Mouse (Mus musculus) limb, embryonic 11.5 days (tissue): ENCODE results near the gene Per2. TPM values are rescaled to one million over a fixed set of nuclear protein-coding genes. Genes with fewer than 3 reads are reported as not detected.

Source experiments
- ATAC-seq: fragments of 200-750 bp; cut with Nextera tagmentation; 2 replicates; pipeline ENCODE4 v1.8.0; 2017; ENCODE audit warnings: low read depth; ENCODE audit not compliant: insufficient number of reproducible peaks, low FRiP score, low TSS enrichment
- DNase-seq: peaks from one replicate; pipeline ENCODE4 v3.0.0-alpha.2; 2015; ENCODE audit warnings: low spot score
- H3K27ac ChIP-seq: fragments of 300-500 bp; sonication (generic); replicated peaks from 2 replicates; pipeline ENCODE4 v1.5.1; 2014; ENCODE audit warnings: low read depth, mild to moderate bottlenecking, low read length
- H3K27me3 ChIP-seq: fragments of 300-500 bp; sonication (generic); 2 replicates; pipeline ENCODE4 v1.6.1; 2014; ENCODE audit warnings: mild to moderate bottlenecking, low read length, mixed read lengths; ENCODE audit not compliant: control insufficient read depth, insufficient read depth
- H3K36me3 ChIP-seq: fragments of 300-500 bp; sonication (generic); 2 replicates; pipeline ENCODE4 v1.6.1; 2014; ENCODE audit warnings: mild to moderate bottlenecking, low read length, moderate library complexity, mixed read lengths; ENCODE audit not compliant: control insufficient read depth, insufficient read depth
- H3K4me1 ChIP-seq: fragments of 300-500 bp; sonication (generic); 2 replicates; pipeline ENCODE4 v1.6.1; 2014; ENCODE audit warnings: low read length, mixed read lengths; ENCODE audit not compliant: control insufficient read depth, insufficient read depth
- H3K4me2 ChIP-seq: fragments of 300-500 bp; sonication (generic); 2 replicates; pipeline ENCODE4 v1.6.1; 2014; ENCODE audit warnings: low read depth, mild to moderate bottlenecking, moderate library complexity; ENCODE audit not compliant: severe bottlenecking
- H3K4me3 ChIP-seq: fragments of 300-500 bp; sonication (generic); 2 replicates; pipeline ENCODE4 v1.5.1; 2014; ENCODE audit warnings: low read depth, low read length
- H3K9ac ChIP-seq: fragments of 300-500 bp; sonication (generic); 2 replicates; pipeline ENCODE4 v1.6.1; 2014; ENCODE audit warnings: mild to moderate bottlenecking, low read length
- H3K9me3 ChIP-seq: fragments of 300-500 bp; sonication (generic); 2 replicates; pipeline ENCODE4 v1.6.1; 2016; ENCODE audit warnings: low read length; ENCODE audit not compliant: control insufficient read depth
- WGBS: fragments of 180-500 bp; shearing (Covaris S2); extraction: QIAGEN DNeasy Blood & Tissue Kit; methylation state at CpG from one replicate; pipeline ENCODE4 v1.1.7; 2014; 5-methylcytosine and 5-hydroxymethylcytosine counted together
- polyA plus RNA-seq: library from polyadenylated mRNA; unstranded; fragments of >200 nt; fragmentation: Nextera tagmentation; extraction: Ambion mirVana; gene quantifications from 2 replicates; pipeline ENCODE4 v1.2.1, GENCODE M21; 2014

Gene Per2
- polyA plus RNA-seq, 1 experiment from 2014 or later, result 1.4 TPM

- no peak for ATAC-seq
- H3K9ac ChIP-seq, result no peak overlapping the region
- WGBS, result 88% methylated on average over 6 of the region's 6 CpGs
These were observed 22.6 kb downstream of the Per2 start for GRCm38 (mm10) chr1:91436380-91437082.

GRCm38 (mm10) chr1:91435606-91436130 lies 23.5 kb downstream of the Per2 start:
- Histone ChIP-seq H3K27ac (no peak overlapping the region), H3K9me3 (no peaks in the 10 kb centered on the region), H3K27me3 (no peaks in the 10 kb centered on the region), H3K4me2 (no peak overlapping the region), H3K36me3 (no peaks in the 10 kb centered on the region), H3K4me1 (no peaks in the 10 kb centered on the region), H3K4me3 (no peak overlapping the region), H3K9ac (no peak overlapping the region)
- ATAC-seq (no peak), DNase-seq (no peak)
- WGBS, result 90% methylated on average over 13 of the region's 13 CpGs

More at GRCm38 (mm10) chr1:91436380-91437082, 22.6 kb downstream of the Per2 start:
- Histone ChIP-seq H3K9me3 (no peaks in the 10 kb centered on the region), H3K36me3 (no peaks in the 10 kb centered on the region), H3K4me1 (no peaks in the 10 kb centered on the region), H3K27me3 (no peaks in the 10 kb centered on the region), H3K27ac (no peak overlapping the region), H3K4me2 (no peak overlapping the region), H3K4me3 (no peak overlapping the region)
- DNase-seq, result no peak

DNA sequence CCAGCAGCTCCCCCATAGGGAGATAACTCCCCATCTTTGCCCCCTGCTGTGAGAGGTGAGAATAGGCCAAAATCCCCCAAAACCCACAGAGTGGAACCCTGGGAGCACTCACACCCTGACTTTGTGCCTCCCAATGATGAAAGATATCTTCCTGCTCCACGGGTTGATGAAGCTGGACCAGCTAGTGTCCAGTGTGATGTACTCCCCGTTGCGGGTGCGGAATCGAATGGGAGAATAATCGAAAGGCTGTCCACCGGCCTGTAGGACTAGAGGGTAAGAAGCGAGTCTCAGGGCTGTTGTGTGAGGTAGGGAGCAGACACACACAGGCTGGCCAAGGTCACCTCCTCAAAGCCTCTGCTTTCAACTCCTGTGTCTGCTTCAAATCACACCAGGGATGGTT lies 24.2 kb downstream of the Per2 start:
- Histone ChIP-seq H3K9ac (no peak overlapping the region), H3K4me3 (no peak overlapping the region), H3K27me3 (no peaks in the 10 kb centered on the region), H3K9me3 (no peaks in the 10 kb centered on the region), H3K4me1 (no peaks in the 10 kb centered on the region), H3K4me2 (no peak overlapping the region), H3K27ac (no peak overlapping the region), H3K36me3 (no peaks in the 10 kb centered on the region)
- WGBS, result 95% methylated on average over 8 of the region's 8 CpGs
- DNase-seq, result no peak
- ATAC-seq, result no peak

DNA sequence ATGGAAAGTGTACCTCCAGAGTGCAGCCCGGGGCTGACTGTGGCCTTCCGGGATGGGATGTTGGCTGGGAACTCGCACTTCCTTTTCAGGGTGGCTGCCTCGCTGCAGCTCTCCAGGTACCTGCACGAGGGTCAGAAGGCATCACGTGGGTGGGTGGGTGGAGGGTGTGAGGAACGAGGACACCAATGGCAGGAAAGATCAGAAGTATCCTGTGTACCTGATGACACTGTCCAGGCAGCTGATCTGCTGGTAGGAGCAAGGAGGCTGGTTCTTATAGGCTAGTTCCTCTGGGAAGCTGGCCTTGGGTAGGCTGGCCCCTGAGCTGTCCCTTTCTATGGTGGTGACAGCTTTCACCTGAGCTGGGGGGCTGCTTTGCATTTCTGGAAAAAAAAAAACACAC lies 28.4 kb downstream of the Per2 start:
- no peaks in the 10 kb centered on the region; the same call in 1 of the 2 replicates for H3K36me3 ChIP-seq
- 83% methylated on average over 7 of the region's 7 CpGs for WGBS
- H3K27ac ChIP-seq, result no peak overlapping the region
- H3K4me1 ChIP-seq, result no peaks in the 10 kb centered on the region
- H3K9ac ChIP-seq, result no peak overlapping the region
- DNase-seq, result no peak
- no peaks in the 10 kb centered on the region for H3K9me3 ChIP-seq
- H3K4me2 ChIP-seq, result no peak overlapping the region
- H3K27me3 ChIP-seq, result no peaks in the 10 kb centered on the region
- no peak for ATAC-seq
- H3K4me3 ChIP-seq, result no peak overlapping the region

DNA sequence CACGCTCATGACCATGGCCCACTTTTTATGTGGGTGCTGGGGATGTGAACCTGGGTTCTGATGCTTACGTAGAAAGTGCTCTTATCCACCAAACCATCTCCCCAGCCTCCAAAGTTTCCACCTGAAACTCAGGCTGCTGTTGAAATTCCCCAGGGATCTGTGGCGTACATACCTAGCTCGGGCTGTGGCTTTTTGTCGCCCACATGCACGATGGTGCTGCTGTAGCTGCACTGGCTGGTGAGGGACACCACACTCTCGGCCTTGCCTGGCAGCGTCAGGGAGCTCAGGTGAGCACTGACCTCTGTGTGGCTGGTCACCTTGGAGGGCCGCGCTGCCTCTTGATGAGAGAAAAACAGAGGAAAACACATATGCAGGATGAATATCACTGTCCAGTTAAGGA lies 29.9 kb downstream of the Per2 start:
- Histone ChIP-seq H3K9me3 (no peaks in the 10 kb centered on the region), H3K9ac (no peak overlapping the region), H3K4me2 (no peak overlapping the region), H3K36me3 (no peaks in the 10 kb centered on the region; the same call in 1 of the 2 replicates), H3K4me3 (no peak overlapping the region), H3K27ac (no peak overlapping the region), H3K4me1 (no peaks in the 10 kb centered on the region), H3K27me3 (no peaks in the 10 kb centered on the region)
- no peak for ATAC-seq
- WGBS, result 93% methylated on average over 10 of the region's 10 CpGs
- DNase-seq, result no peak

GRCm38 (mm10) chr1:91428614-91429013 lies 30.5 kb downstream of the Per2 start:
- DNase-seq (peak; percentile 88), ATAC-seq (no peak; the same call in 1 of the 2 replicates)
- no peak overlapping the region for H3K9ac ChIP-seq
- H3K27ac ChIP-seq, result no peak overlapping the region
- H3K4me3 ChIP-seq, result no peak overlapping the region
- 35% methylated on average over 4 of the region's 4 CpGs for WGBS
- H3K4me2 ChIP-seq, result no peak overlapping the region
- H3K27me3 ChIP-seq, result no peaks in the 10 kb centered on the region
- H3K9me3 ChIP-seq, result no peaks in the 10 kb centered on the region
- 0 out of 2 replicates have a peak, but pooled peaks cover 2% of the 10 kb centered on the region for H3K4me1 ChIP-seq
- no peaks in the 10 kb centered on the region; the same call in 1 of the 2 replicates for H3K36me3 ChIP-seq

GRCm38 (mm10) chr1:91426397-91426796 lies 32.7 kb downstream of the Per2 start:
- Histone ChIP-seq H3K4me2 (no peak overlapping the region), H3K9me3 (no peaks in the 10 kb centered on the region), H3K4me3 (no peak overlapping the region), H3K27ac (no peak overlapping the region), H3K27me3 (no peaks in the 10 kb centered on the region), H3K36me3 (no peaks in the 10 kb centered on the region; the same call in 1 of the 2 replicates), H3K9ac (no peak overlapping the region), H3K4me1 (0 out of 2 replicates have a peak, but pooled peaks cover 3% of the 10 kb centered on the region)
- ATAC-seq (no peak), DNase-seq (no peak)
- WGBS, result 83% methylated on average over 9 of the region's 9 CpGs

DNA sequence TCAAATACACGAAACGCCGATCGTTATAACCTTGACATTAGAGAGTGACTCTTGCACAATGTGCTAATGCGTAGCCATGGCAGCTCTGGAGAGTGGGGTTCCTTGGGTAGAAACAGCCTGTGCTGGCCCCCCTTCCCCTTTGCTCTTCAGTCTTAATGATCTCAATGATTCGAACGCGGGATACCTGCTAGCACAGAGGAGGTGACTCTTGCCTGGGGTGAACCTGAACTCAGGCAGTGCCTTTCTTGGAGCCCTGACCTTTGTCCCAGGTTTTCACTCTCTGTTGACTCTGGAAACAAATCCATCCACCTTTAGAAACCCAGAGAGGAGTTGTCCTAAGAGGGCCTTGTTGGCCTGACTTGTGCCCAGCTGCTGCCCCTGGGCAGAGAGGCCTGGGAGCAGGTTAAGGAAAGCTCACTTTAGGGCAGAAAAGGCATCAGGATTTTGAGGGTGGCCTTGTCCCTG lies 38.5 kb downstream of the Per2 start:
- Histone ChIP-seq H3K27ac (no peak overlapping the region), H3K9ac (no peak overlapping the region), H3K4me2 (no peak overlapping the region), H3K27me3 (no peaks in the 10 kb centered on the region), H3K4me1 (0 out of 2 replicates have a peak, but pooled peaks cover 3% of the 10 kb centered on the region), H3K9me3 (no peaks in the 10 kb centered on the region), H3K36me3 (no peaks in the 10 kb centered on the region), H3K4me3 (no peak overlapping the region)
- WGBS, result 86% methylated on average over 8 of the region's 8 CpGs
- DNase-seq, result no peak
- ATAC-seq, result no peak
